In the genomic region with DNA sequence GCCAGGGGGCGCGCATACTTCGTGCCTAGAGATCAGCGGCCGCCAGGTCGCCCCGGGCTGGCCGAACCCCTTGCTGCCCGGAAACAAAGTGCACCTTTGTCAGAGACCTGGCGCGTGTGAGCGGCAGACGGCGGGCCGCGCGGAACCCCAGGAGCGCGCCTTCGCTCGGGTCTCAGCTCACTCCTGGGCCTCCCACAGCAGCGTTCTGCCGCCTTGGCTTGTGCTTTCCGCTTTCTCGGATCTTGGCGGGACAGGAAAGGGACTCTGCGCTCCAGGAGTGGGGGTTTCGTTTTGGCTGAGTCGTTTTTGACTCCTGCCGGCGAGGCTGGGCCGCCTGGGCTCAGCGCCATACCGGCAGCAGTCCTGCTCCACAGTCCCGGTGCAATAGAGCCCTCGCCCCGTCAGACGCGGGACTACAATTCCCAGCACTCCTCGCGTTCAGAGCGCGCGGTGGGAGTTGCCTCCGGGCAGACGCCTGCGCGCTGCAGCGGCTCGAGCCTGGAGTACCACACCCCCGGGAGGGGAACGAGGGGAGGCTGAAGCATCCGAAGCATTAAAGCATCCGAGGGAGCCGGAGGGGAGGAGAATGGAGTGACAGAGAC, we compare ENCODE assay signal across 8 mouse cellular contexts. TPM values are rescaled to one million over a fixed set of nuclear protein-coding genes. Genes with fewer than 3 reads are reported as not detected.
DNase-seq lines count a peak whose midpoint lies in the region; ATAC-seq and TF ChIP-seq lines count a peak whose summit lies in the region.

TSS of gene Grk5 (plus strand) at position 36 of the 602 bp plus-strand sequence.

- peak within 1 kb of the TSS; percentile 78 for H3K9ac ChIP-seq in forebrain, embryonic 15.5 days (replicated peaks)

- WGBS in forebrain, embryonic 15.5 days, result under 1% methylated on average over 55 of the region's 55 CpGs
- under 1% methylated on average over 53 of the region's 55 CpGs for WGBS in lung, adult 2 months

- H3K4me2 ChIP-seq in forebrain, embryonic 15.5 days (replicated peaks), result peak within 1 kb of the TSS; percentile 64

- H3K9me3 ChIP-seq in forebrain, embryonic 15.5 days, result no peaks in the 10 kb centered on the region

- peak within 1 kb of the TSS; percentile 98 for H3K27ac ChIP-seq in forebrain, embryonic 15.5 days (replicated peaks)

- no peaks in the 10 kb centered on the region for H3K27me3 ChIP-seq in forebrain, embryonic 15.5 days

- no peaks in the 10 kb centered on the region for H3K36me3 ChIP-seq in forebrain, embryonic 15.5 days

- TF ChIP-seq POLR2A in lung, adult 2 months (IDR thresholded peaks at IDR 0.05; ENCODE audit: borderline replicate concordance, extremely low read depth, low read depth, low read length), result peak; percentile 39; the same call in 1 of the 2 replicates

- ATAC-seq in forebrain, embryonic 15.5 days (replicated peaks), result peak; percentile 99
- peak; percentile 89 for ATAC-seq in neutrophil, adult 5-6 weeks (ENCODE audit: extremely low read depth, insufficient number of reproducible peaks, low FRiP score, poor library complexity, severe bottlenecking)

- peaks cover 23% of the 10 kb centered on the region for H3K4me1 ChIP-seq in forebrain, embryonic 15.5 days
- H3K4me1 ChIP-seq in lung, adult 2 months (ENCODE audit: control insufficient read depth, insufficient read depth, low read length), result peaks cover under 1% of the 10 kb centered on the region

- DNase-seq in ES-CJ7 (ENCODE audit: low read depth, low spot score), result peak; percentile 93
- peak; percentile 93 for DNase-seq in cerebellum, adult 11 months
- DNase-seq in heart, postnatal 25 days (ENCODE audit: low spot score), result peak; percentile 91
- DNase-seq in layer of hippocampus, adult 18-20 months (ENCODE audit: low spot score in 2 of 2), result peak; percentile 93 to 96
- DNase-seq in lung, adult 2 months, result peak; percentile 92
- DNase-seq in thymus, adult 18-20 months, result peak; percentile 94

- peak; percentile 63 for TF ChIP-seq CTCF in lung, adult 2 months (IDR thresholded peaks at IDR 0.05; ENCODE audit: insufficient read depth, low read length)

- peak within 1 kb of the TSS; percentile 93 for H3K4me3 ChIP-seq in forebrain, embryonic 15.5 days
- H3K4me3 ChIP-seq in lung, adult 2 months (replicated peaks; ENCODE audit: extremely low read depth, low read depth, low read length), result peak within 1 kb of the TSS; percentile 91

- intact Hi-C loops in heart, postnatal 25 days (cut with DNase I), result loop anchor here (1.0 to 5.0 kb wide), 4 partner anchors 52 to 194 kb away; no protein-coding TSS in a partner anchor

RNA-seq across cellular contexts. Expression of gene Grk5, which starts in this region (rescaled TPM):
- 2.1 and 2.7 TPM in 2 replicates for polyA plus RNA-seq in forebrain, embryonic 15.5 days (2015; fragmentation: Nextera tagmentation; extraction: Ambion mirVana)
- 10 to 100 TPM; 20.6 to 25.6 TPM for total RNA-seq in heart, postnatal 25 days (2021)
- 10 to 100 TPM; 10.4 to 12.4 TPM for total RNA-seq in layer of hippocampus, adult 18-20 months (2021)
- 7.4 and 10.8 TPM in 2 replicates for polyA plus RNA-seq in lung, adult 2 months (2012; rRNA removed)
- total RNA-seq in neutrophil, adult 5-6 weeks (2017), result 18.9 and 19.2 TPM in 2 replicates

Comparison
In these comparisons a context has a peak if more than half of its experiments do, and no peak if none do; other contexts are left out.
1. Peak in every context shown above with its lines: DNase-seq, ATAC-seq, H3K4me3 ChIP-seq and H3K27ac ChIP-seq.